Mouse (Mus musculus): ENCODE measurements at regions not wholly inside any gene's neighbourhood (a gene's known extent, or its start where the extent isn't known, plus 50 kb on each side); places are given as distances from the start of the nearest gene placed in this dataset.

DNA sequence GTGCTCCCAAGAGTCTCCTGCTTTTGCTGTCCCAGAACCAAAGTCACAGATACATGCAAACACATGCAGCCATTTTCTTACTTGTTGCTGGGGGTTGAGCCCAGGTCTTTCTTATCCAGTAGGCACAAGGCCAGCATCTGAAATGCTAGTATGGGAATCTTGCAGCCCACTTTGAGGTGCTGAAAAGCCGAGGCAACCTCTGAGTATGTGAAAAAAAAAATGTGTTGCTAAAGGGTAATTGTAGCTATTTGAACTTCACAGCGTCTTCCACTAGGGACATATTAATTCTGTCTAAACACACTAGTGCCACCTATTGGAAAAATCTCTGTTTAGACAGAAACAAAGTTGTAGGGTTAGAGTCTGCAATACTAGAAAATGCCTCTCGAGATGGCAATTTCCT lies 150.1 kb upstream of the Kbtbd8 start (continued):
- TF ChIP-seq MAFK (IDR thresholded peaks at IDR 0.05; ENCODE audit: borderline replicate concordance, low read depth, low read length) = no peak
- TF ChIP-seq JUND (IDR thresholded peaks at IDR 0.05; ENCODE audit: low read depth, low read length) = peak; percentile 48; the same call in 1 of the 2 replicates
- TF ChIP-seq ZC3H11A (IDR thresholded peaks at IDR 0.05; ENCODE audit: low read depth, low read length) = peak; percentile 90
- no peak for TF ChIP-seq NELFE (IDR thresholded peaks at IDR 0.05; ENCODE audit: low read depth, low read length)
- peak; percentile 91 for TF ChIP-seq RAD21 (IDR thresholded peaks at IDR 0.05; ENCODE audit: low read depth, low read length)

- peaks cover 2 to 12% of the 10 kb centered on the region in 2 experiments; a peak in 3 of 4 replicates for H3K4me1 ChIP-seq (ENCODE audit: control insufficient read depth in 1 of 2, insufficient read depth in 2 of 2, low read length in 2 of 2)
These were observed 153.8 kb upstream of the Kbtbd8 start for GRCm38 (mm10) chr6:94963204-94963603.

DNA sequence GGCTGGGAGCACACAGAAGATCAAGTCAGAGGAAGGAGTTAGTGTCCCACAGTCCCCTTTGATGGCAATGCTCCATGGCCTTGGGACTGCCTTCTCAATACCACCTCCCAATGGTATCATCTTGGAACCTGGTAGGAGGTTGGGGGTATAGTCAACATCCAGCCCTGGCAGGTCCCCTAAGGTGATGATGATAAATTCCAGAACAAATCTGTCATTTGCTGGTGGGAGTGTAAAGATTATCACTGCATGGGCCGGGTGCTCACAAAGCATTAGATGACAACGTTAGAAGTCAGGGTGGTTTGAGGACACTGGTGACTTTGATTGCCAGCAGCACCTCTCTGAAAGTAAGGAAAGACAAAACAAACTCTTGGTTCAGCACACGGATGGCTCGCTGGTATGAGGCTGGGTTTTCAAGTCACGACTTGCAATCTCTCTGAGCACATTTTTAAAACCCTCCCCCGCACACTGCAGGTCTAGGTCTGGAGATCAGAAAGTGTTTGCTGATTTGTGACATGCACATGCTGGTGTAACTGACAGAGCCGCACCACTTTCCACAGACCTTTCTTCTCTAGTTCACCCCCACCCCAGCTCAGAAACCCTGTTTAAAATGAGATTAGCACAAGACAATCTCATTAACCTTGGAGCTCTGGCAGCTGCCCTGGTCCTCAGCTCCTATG lies 154.5 kb upstream of the Kbtbd8 start:
- Histone ChIP-seq H3K79me2 (ENCODE audit: control insufficient read depth, insufficient read depth, low read length, poor library complexity) (no peaks in the 10 kb centered on the region), H3K4me3 (ENCODE audit: control insufficient read depth in 1 of 2, insufficient read depth in 1 of 2, low read depth in 2 of 2, low read length in 2 of 2) (no peak overlapping the region), H3K9me3 (replicated peaks; ENCODE audit: insufficient read depth, low read length) (no peaks in the 10 kb centered on the region), H3K9ac (ENCODE audit: control insufficient read depth, low read depth, low read length, poor library complexity, severe bottlenecking) (no peak overlapping the region), H3K4me1 (ENCODE audit: control insufficient read depth in 1 of 2, insufficient read depth in 2 of 2, low read length in 2 of 2) (peaks cover 2 to 13% of the 10 kb centered on the region in 2 experiments; a peak in 3 of 4 replicates), H3K27me3 (ENCODE audit: control insufficient read depth in 1 of 2, insufficient read depth in 2 of 2, low read length in 2 of 2) (no peaks in the 10 kb centered on the region), H3K27ac (ENCODE audit: control insufficient read depth, low read depth, low read length) (no peak overlapping the region), H3K36me3 (ENCODE audit: control insufficient read depth in 1 of 2, insufficient read depth in 2 of 2, low read length in 2 of 2) (peaks cover 0 to 12% of the 10 kb centered on the region in 2 experiments; a peak in 2 of 4 replicates)
- DNase-seq (ENCODE audit: low read depth, low spot score) = peak; percentile 20
- TF ChIP-seq MAX (IDR thresholded peaks at IDR 0.05; ENCODE audit: low read length) (no peak), EP300 (IDR thresholded peaks at IDR 0.05; ENCODE audit: low read depth in 1 of 2, low read length in 2 of 2) (no peak)

More at GRCm38 (mm10) chr6:94963204-94963603, 153.8 kb upstream of the Kbtbd8 start:
- DNase-seq (ENCODE audit: low read depth, low spot score) = peak; percentile 31
- no peaks in the 10 kb centered on the region for H3K27me3 ChIP-seq (ENCODE audit: control insufficient read depth in 1 of 2, insufficient read depth in 2 of 2, low read length in 2 of 2)
- no peak overlapping the region for H3K9ac ChIP-seq (ENCODE audit: control insufficient read depth, low read depth, low read length, poor library complexity, severe bottlenecking)
- no peak overlapping the region for H3K27ac ChIP-seq (ENCODE audit: control insufficient read depth, low read depth, low read length)
- TF ChIP-seq EP300 (IDR thresholded peaks at IDR 0.05; ENCODE audit: low read depth in 1 of 2, low read length in 2 of 2) (peak in 1 of 2 experiments; percentile 61; a peak in 2 of 4 replicates), ETS1 (IDR thresholded peaks at IDR 0.05; ENCODE audit: low read depth, low read length) (no peak), SIN3A (IDR thresholded peaks at IDR 0.05; ENCODE audit: low read length) (no peak), ZNF384 (IDR thresholded peaks at IDR 0.05; ENCODE audit: low read depth, low read length) (no peak), MAZ (IDR thresholded peaks at IDR 0.05; ENCODE audit: low read depth, low read length) (no peak), GATA1 (IDR thresholded peaks at IDR 0.05; ENCODE audit: low read depth, low read length) (0 out of 2 replicates have a peak, but pooled peaks have one; percentile 25), TAL1 (IDR thresholded peaks at IDR 0.05; ENCODE audit: low read length) (peak; percentile 12; the same call in 1 of the 2 replicates)
- no peak overlapping the region for H3K4me3 ChIP-seq (ENCODE audit: control insufficient read depth in 1 of 2, insufficient read depth in 1 of 2, low read depth in 2 of 2, low read length in 2 of 2)
- H3K36me3 ChIP-seq (ENCODE audit: control insufficient read depth in 1 of 2, insufficient read depth in 2 of 2, low read length in 2 of 2) = peaks cover 0 to 12% of the 10 kb centered on the region in 2 experiments; a peak in 2 of 4 replicates
- no peaks in the 10 kb centered on the region for H3K9me3 ChIP-seq (replicated peaks; ENCODE audit: insufficient read depth, low read length)
- H3K79me2 ChIP-seq (ENCODE audit: control insufficient read depth, insufficient read depth, low read length, poor library complexity) = no peaks in the 10 kb centered on the region
